Mouse (Mus musculus): ENCODE data around the gene Snrpd3. TPM values are rescaled to one million over a fixed set of nuclear protein-coding genes. Genes with fewer than 3 reads are reported as not detected.
A peak's percentile ranks its signal among the peaks of the same experiment; 100 is the strongest.
"Not testable (repeated sequence)": the region's sequence is repeated elsewhere in the genome, so short reads cannot be mapped to it uniquely, and the experiment has no call there.

The Snrpd3 gene
- total RNA-seq, 4 experiments from 2014 or later, result 67.9 to 78.5 (median 70.7) TPM

- DNase-seq (ENCODE audit: low spot score in 2 of 2), result no peak
Observed at GRCm38 (mm10) chr10:75565906-75566305, 48.6 kb downstream of the Snrpd3 start.

GRCm38 (mm10) chr10:75566321-75566720, 49.0 kb downstream of the Snrpd3 start:
- DNase-seq (ENCODE audit: low spot score in 2 of 2), result no peak

GRCm38 (mm10) chr10:75566765-75567164, 49.4 kb downstream of the Snrpd3 start:
- DNase-seq (ENCODE audit: low spot score in 2 of 2), result not testable (repeated sequence)

GRCm38 (mm10) chr10:75568029-75568428, 50.7 kb downstream of the Snrpd3 start:
- no peak for DNase-seq (ENCODE audit: low spot score in 2 of 2)

- DNase-seq (ENCODE audit: low spot score in 2 of 2), result no peak
Observed at GRCm38 (mm10) chr10:75568441-75568840, 51.1 kb downstream of the Snrpd3 start.

GRCm38 (mm10) chr10:75568851-75569250, 51.5 kb downstream of the Snrpd3 start:
- DNase-seq (ENCODE audit: low spot score in 2 of 2), result no peak

GRCm38 (mm10) chr10:75570981-75571657, 53.8 kb downstream of the Snrpd3 start:
- DNase-seq (ENCODE audit: low spot score in 2 of 2), result no peak

- DNase-seq (ENCODE audit: low spot score in 2 of 2), result no peak
Observed at GRCm38 (mm10) chr10:75571937-75572336, 54.6 kb downstream of the Snrpd3 start.

- no peak for DNase-seq (ENCODE audit: low spot score in 2 of 2)
Observed at GRCm38 (mm10) chr10:75573181-75573580, 55.8 kb downstream of the Snrpd3 start.

- DNase-seq (ENCODE audit: low spot score in 2 of 2), result no peak
Observed at GRCm38 (mm10) chr10:75573965-75574364, 56.6 kb downstream of the Snrpd3 start.

GRCm38 (mm10) chr10:75579129-75579528, 61.8 kb downstream of the Snrpd3 start:
- DNase-seq (ENCODE audit: low spot score in 2 of 2), result no peak

GRCm38 (mm10) chr10:75585876-75586552, 68.7 kb downstream of the Snrpd3 start:
- peak; percentile 81 to 87 for DNase-seq (ENCODE audit: low spot score in 2 of 2)

- no peak for DNase-seq (ENCODE audit: low spot score in 2 of 2)
Observed at GRCm38 (mm10) chr10:75586553-75586879, 69.2 kb downstream of the Snrpd3 start.

Other genes with a start within 250 kb of the Snrpd3 start
- 1 to 10 TPM in 1 of 4 experiments, under 1 TPM in 3; 0.29 to 1.7 (median 0.76) TPM for gene Adora2a, start 200.7 kb upstream of the Snrpd3 start, total RNA-seq (2022)
- under 1 TPM in 2 of 4 experiments, not detected in 2; 0.10 to 0.48 TPM for gene Upb1, start 116.4 kb upstream of the Snrpd3 start, total RNA-seq (2022)
- gene Gucd1, start 421 bp downstream of the Snrpd3 start, total RNA-seq (2022), result 10 to 100 TPM; 46.7 to 68.3 (median 56.0) TPM
- under 1 TPM in 1 of 4 experiments, not detected in 3; 0.07 TPM for gene Lrrc75b, start 42.8 kb downstream of the Snrpd3 start, total RNA-seq (2022)
- not detected for gene Ggt1, start 44.1 kb downstream of the Snrpd3 start, total RNA-seq (2022)
- gene Ggt5, start 71.8 kb downstream of the Snrpd3 start, total RNA-seq (2022), result 1 to 10 TPM; 1.2 to 2.5 (median 2.0) TPM
- gene Susd2, start 126.5 kb downstream of the Snrpd3 start, total RNA-seq (2022), result 1 to 10 TPM in 1 of 4 experiments, under 1 TPM in 3; 0.53 to 2.1 (median 0.78) TPM
- gene Cabin1, start 246.8 kb downstream of the Snrpd3 start, total RNA-seq (2022), result 1 to 10 TPM; 6.6 to 9.3 (median 7.4) TPM

Measured in gastrocnemius, adult 8-10 months (tissue).